Mouse (Mus musculus) limb, embryonic 10.5 days (tissue): ENCODE data around the gene Commd9. TPM values are rescaled to one million over a fixed set of nuclear protein-coding genes. Genes with fewer than 3 reads are reported as not detected.
A peak's percentile ranks its signal among the peaks of the same experiment; 100 is the strongest.

Experiments used
- DNase-seq: peaks from one replicate; pipeline ENCODE4 v3.0.0-alpha.2; 2017; ENCODE audit warnings: low spot score
- H3K27ac ChIP-seq: fragments of 300-500 bp; sonication (generic); 2 replicates; pipeline ENCODE4 v1.5.1; 2016; ENCODE audit warnings: mild to moderate bottlenecking
- H3K27me3 ChIP-seq: fragments of 300-500 bp; sonication (generic); 2 replicates; pipeline ENCODE4 v1.6.1; 2016; ENCODE audit warnings: low read depth, mild to moderate bottlenecking; ENCODE audit not compliant: poor library complexity, severe bottlenecking
- H3K36me3 ChIP-seq: fragments of 300-500 bp; sonication (generic); 2 replicates; pipeline ENCODE4 v1.6.1; 2016; ENCODE audit warnings: mild to moderate bottlenecking, moderate library complexity
- H3K4me1 ChIP-seq: fragments of 300-500 bp; sonication (generic); 2 replicates; pipeline ENCODE4 v1.6.1; 2016
- H3K4me3 ChIP-seq: fragments of 300-500 bp; sonication (generic); 2 replicates; pipeline ENCODE4 v1.5.1; 2016; ENCODE audit warnings: mild to moderate bottlenecking, moderate library complexity
- H3K9me3 ChIP-seq: fragments of 300-500 bp; sonication (generic); replicated peaks from 2 replicates; pipeline ENCODE4 v1.6.1; 2016; ENCODE audit warnings: mild to moderate bottlenecking
- WGBS: fragments of 180-500 bp; shearing (Covaris S2); methylation state at CpG from one replicate; pipeline ENCODE4 v1.1.7; 2016; 5-methylcytosine and 5-hydroxymethylcytosine counted together
- polyA plus RNA-seq: library from polyadenylated mRNA; unstranded; fragments of >200 nt; fragmentation: Nextera tagmentation; extraction: Ambion mirVana; gene quantifications from 2 replicates; pipeline ENCODE4 v1.2.1, GENCODE M21; 2016

Gene Commd9
- polyA plus RNA-seq, result 60.7 and 62.5 TPM in 2 replicates

GRCm38 (mm10) chr2:101885768-101886438 lies at the start of gene Commd9:
Commd9 (plus strand) TSS chr2:101886247.
- H3K27me3 ChIP-seq, result no peaks in the 10 kb centered on the region
- 12% methylated on average over 22 of the region's 22 CpGs for WGBS
- no peaks in the 10 kb centered on the region for H3K9me3 ChIP-seq
- peaks cover 9% of the 10 kb centered on the region for H3K4me1 ChIP-seq
- peak within 1 kb of the TSS; percentile 74 for H3K4me3 ChIP-seq
- peak within 1 kb of the TSS; percentile 72 for H3K27ac ChIP-seq
- no peaks in the 10 kb centered on the region for H3K36me3 ChIP-seq
- peak; percentile 94 for DNase-seq

- no peak overlapping the region for H3K27ac ChIP-seq
- no peak overlapping the region for H3K4me3 ChIP-seq
- no peaks in the 10 kb centered on the region for H3K36me3 ChIP-seq
- no peak for DNase-seq
- H3K9me3 ChIP-seq, result no peaks in the 10 kb centered on the region
- no peaks in the 10 kb centered on the region for H3K4me1 ChIP-seq
- WGBS, result 88% methylated on average over 7 of the region's 7 CpGs
- no peaks in the 10 kb centered on the region for H3K27me3 ChIP-seq
Observed at GRCm38 (mm10) chr2:101842756-101843155, 43.3 kb upstream of the Commd9 start.

GRCm38 (mm10) chr2:101854792-101855191 lies 31.3 kb upstream of the Commd9 start:
- peaks cover 11% of the 10 kb centered on the region for H3K4me1 ChIP-seq
- H3K36me3 ChIP-seq, result no peaks in the 10 kb centered on the region
- H3K27ac ChIP-seq, result no peak overlapping the region
- DNase-seq, result no peak
- 77% methylated on average over 7 of the region's 7 CpGs for WGBS
- no peak overlapping the region for H3K4me3 ChIP-seq
- no peaks in the 10 kb centered on the region for H3K9me3 ChIP-seq
- no peaks in the 10 kb centered on the region for H3K27me3 ChIP-seq

GRCm38 (mm10) chr2:101856174-101856573 lies 29.9 kb upstream of the Commd9 start:
- H3K9me3 ChIP-seq, result no peaks in the 10 kb centered on the region
- H3K27ac ChIP-seq, result no peak overlapping the region
- 64% methylated on average over 9 of the region's 9 CpGs for WGBS
- H3K4me3 ChIP-seq, result no peak overlapping the region
- H3K36me3 ChIP-seq, result no peaks in the 10 kb centered on the region
- no peaks in the 10 kb centered on the region for H3K27me3 ChIP-seq
- peaks cover 15% of the 10 kb centered on the region for H3K4me1 ChIP-seq
- DNase-seq, result no peak

GRCm38 (mm10) chr2:101860920-101861485 lies 25.0 kb upstream of the Commd9 start:
- no peak overlapping the region for H3K4me3 ChIP-seq
- no peaks in the 10 kb centered on the region for H3K9me3 ChIP-seq
- H3K4me1 ChIP-seq, result peaks cover 23% of the 10 kb centered on the region
- 72% methylated on average over 3 of the region's 3 CpGs for WGBS
- no peaks in the 10 kb centered on the region for H3K27me3 ChIP-seq
- DNase-seq, result no peak
- no peak overlapping the region for H3K27ac ChIP-seq
- H3K36me3 ChIP-seq, result no peaks in the 10 kb centered on the region

- Histone ChIP-seq H3K9me3 (no peaks in the 10 kb centered on the region), H3K4me1 (peaks cover 17% of the 10 kb centered on the region), H3K27me3 (no peaks in the 10 kb centered on the region), H3K4me3 (no peak overlapping the region), H3K27ac (no peak overlapping the region), H3K36me3 (no peaks in the 10 kb centered on the region)
- no peak for DNase-seq
- 70% methylated on average over 15 of the region's 15 CpGs for WGBS
Observed at GRCm38 (mm10) chr2:101862219-101863123, 23.6 kb upstream of the Commd9 start.

GRCm38 (mm10) chr2:101868683-101869082 lies 17.4 kb upstream of the Commd9 start:
- 92% methylated on average over 4 of the region's 4 CpGs for WGBS
- H3K27me3 ChIP-seq, result 0 out of 2 replicates have a peak, but pooled peaks cover 7% of the 10 kb centered on the region
- H3K4me3 ChIP-seq, result no peak overlapping the region
- H3K36me3 ChIP-seq, result no peaks in the 10 kb centered on the region
- peaks cover 3% of the 10 kb centered on the region; the same call in 1 of the 2 replicates for H3K4me1 ChIP-seq
- no peak overlapping the region for H3K27ac ChIP-seq
- no peak for DNase-seq
- no peaks in the 10 kb centered on the region for H3K9me3 ChIP-seq

GRCm38 (mm10) chr2:101871179-101871578 lies 14.9 kb upstream of the Commd9 start:
- 0 out of 2 replicates have a peak, but pooled peaks cover 7% of the 10 kb centered on the region for H3K27me3 ChIP-seq
- no peaks in the 10 kb centered on the region for H3K36me3 ChIP-seq
- 33% methylated on average over 14 of the region's 14 CpGs for WGBS
- H3K27ac ChIP-seq, result no peak overlapping the region
- DNase-seq, result peak; percentile 48
- H3K4me3 ChIP-seq, result peak overlapping the region; percentile 33
- H3K9me3 ChIP-seq, result no peaks in the 10 kb centered on the region
- peaks cover 5% of the 10 kb centered on the region; the same call in 1 of the 2 replicates for H3K4me1 ChIP-seq

- Histone ChIP-seq H3K4me1 (peaks cover 2% of the 10 kb centered on the region), H3K9me3 (no peaks in the 10 kb centered on the region), H3K27ac (no peak overlapping the region), H3K36me3 (no peaks in the 10 kb centered on the region), H3K27me3 (no peaks in the 10 kb centered on the region), H3K4me3 (no peak overlapping the region)
- DNase-seq, result no peak
- 90% methylated on average over 9 of the region's 9 CpGs for whole genome bisulfite sequencing
Observed at GRCm38 (mm10) chr2:101881471-101882162, 4.4 kb upstream of the Commd9 start.

- no peak within 1 kb of the TSS for H3K27ac ChIP-seq
- peaks cover 9% of the 10 kb centered on the region for H3K4me1 ChIP-seq
- no peak for DNase-seq
- no peaks in the 10 kb centered on the region for H3K9me3 ChIP-seq
- no peak within 1 kb of the TSS for H3K4me3 ChIP-seq
- 54% methylated on average over 3 of the region's 3 CpGs for WGBS
- no peaks in the 10 kb centered on the region for H3K27me3 ChIP-seq
- H3K36me3 ChIP-seq, result no peaks in the 10 kb centered on the region
Observed at GRCm38 (mm10) chr2:101882998-101883397, 3.0 kb upstream of the Commd9 start, which contains the start of gene Prr5l. Prr5l (minus strand) TSS chr2:101883027.

- no peaks in the 10 kb centered on the region for H3K27me3 ChIP-seq
- no peaks in the 10 kb centered on the region for H3K9me3 ChIP-seq
- H3K4me3 ChIP-seq, result no peak overlapping the region
- DNase-seq, result no peak
- no peak overlapping the region for H3K27ac ChIP-seq
- peaks cover 9% of the 10 kb centered on the region for H3K4me1 ChIP-seq
- WGBS, result 87% methylated on average over 2 of the region's 2 CpGs
- H3K36me3 ChIP-seq, result no peaks in the 10 kb centered on the region
Observed at GRCm38 (mm10) chr2:101884286-101884685, 1.8 kb upstream of the Commd9 start.

GRCm38 (mm10) chr2:101888886-101889285 lies 2.8 kb downstream of the Commd9 start:
- no peak overlapping the region for H3K4me3 ChIP-seq
- WGBS, result 92% methylated on average over 8 of the region's 8 CpGs
- H3K27ac ChIP-seq, result no peak overlapping the region
- H3K36me3 ChIP-seq, result no peaks in the 10 kb centered on the region
- H3K4me1 ChIP-seq, result peaks cover 14% of the 10 kb centered on the region
- DNase-seq, result no peak
- no peaks in the 10 kb centered on the region for H3K27me3 ChIP-seq
- no peaks in the 10 kb centered on the region for H3K9me3 ChIP-seq
